Mouse (Mus musculus) stomach, embryonic 15.5 days (tissue): ENCODE results near the gene Zan. TPM values are rescaled to one million over a fixed set of nuclear protein-coding genes. Genes with fewer than 3 reads are reported as not detected.

Experiments
- ATAC-seq: fragments of 200-750 bp; cut with Nextera tagmentation; 2 replicates; pipeline ENCODE4 v1.8.0; 2017; ENCODE audit warnings: low read depth, moderate number of reproducible peaks, moderate TSS enrichment; ENCODE audit not compliant: insufficient read depth, low FRiP score
- H3K27ac ChIP-seq: fragments of 300-500 bp; sonication (generic); 2 replicates; pipeline ENCODE4 v1.5.1; 2015; ENCODE audit warnings: mild to moderate bottlenecking, inconsistent platforms
- H3K27me3 ChIP-seq: fragments of 300-500 bp; sonication (generic); replicated peaks from 2 replicates; pipeline ENCODE4 v1.6.1; 2015; ENCODE audit warnings: inconsistent platforms
- H3K36me3 ChIP-seq: fragments of 300-500 bp; sonication (generic); 2 replicates; pipeline ENCODE4 v1.6.1; 2015; ENCODE audit warnings: inconsistent platforms
- H3K4me1 ChIP-seq: fragments of 300-500 bp; sonication (generic); 2 replicates; pipeline ENCODE4 v1.6.1; 2015; ENCODE audit warnings: inconsistent platforms
- H3K4me2 ChIP-seq: fragments of 300-500 bp; sonication (generic); 2 replicates; pipeline ENCODE4 v1.6.1; 2015; ENCODE audit warnings: mild to moderate bottlenecking, inconsistent platforms
- H3K4me3 ChIP-seq: fragments of 300-500 bp; sonication (generic); replicated peaks from 2 replicates; pipeline ENCODE4 v1.5.1; 2015; ENCODE audit warnings: inconsistent platforms
- H3K9ac ChIP-seq: fragments of 300-500 bp; sonication (generic); 2 replicates; pipeline ENCODE4 v1.6.1; 2015; ENCODE audit warnings: inconsistent platforms
- H3K9me3 ChIP-seq: fragments of 300-500 bp; sonication (generic); 2 replicates; pipeline ENCODE4 v1.6.1; 2016; ENCODE audit warnings: inconsistent platforms
- WGBS: fragments of 180-500 bp; shearing (Covaris S2); methylation state at CpG from one replicate; pipeline ENCODE4 v1.1.7; 2015; 5-methylcytosine and 5-hydroxymethylcytosine counted together
- polyA plus RNA-seq: library from polyadenylated mRNA; unstranded; fragments of >200 nt; fragmentation: Nextera tagmentation; extraction: Ambion mirVana; gene quantifications from 2 replicates; pipeline ENCODE4 v1.2.1, GENCODE M21; 2015

The Zan gene
- polyA plus RNA-seq, result 0.72 and 0.94 TPM in 2 replicates

GRCm38 (mm10) chr5:137476964-137477363, at the start of gene Zan:
TSS of gene Zan (minus strand) at chr5:137477064.
- no peak within 1 kb of the TSS for H3K4me2 ChIP-seq
- no peaks in the 10 kb centered on the region for H3K27me3 ChIP-seq
- WGBS, result 73% methylated on average over 5 of the region's 5 CpGs
- H3K4me3 ChIP-seq, result no peak within 1 kb of the TSS
- ATAC-seq, result no peak
- H3K9ac ChIP-seq, result no peak within 1 kb of the TSS
- H3K27ac ChIP-seq, result no peak within 1 kb of the TSS
- H3K9me3 ChIP-seq, result no peaks in the 10 kb centered on the region
- H3K36me3 ChIP-seq, result no peaks in the 10 kb centered on the region
- no peaks in the 10 kb centered on the region for H3K4me1 ChIP-seq

- H3K27me3 ChIP-seq, result no peaks in the 10 kb centered on the region
- no peak for ATAC-seq
- no peak overlapping the region for H3K9ac ChIP-seq
- H3K4me1 ChIP-seq, result peaks cover 24% of the 10 kb centered on the region
- no peak overlapping the region for H3K4me2 ChIP-seq
- no peaks in the 10 kb centered on the region for H3K9me3 ChIP-seq
- H3K27ac ChIP-seq, result peak overlapping the region; percentile 51
- H3K4me3 ChIP-seq, result no peak overlapping the region
- peaks cover 69% of the 10 kb centered on the region for H3K36me3 ChIP-seq
- 34% methylated on average over 16 of the region's 16 CpGs for WGBS
These were observed 49.5 kb upstream of the Zan start for GRCm38 (mm10) chr5:137526192-137526936.

- Histone ChIP-seq H3K4me3 (no peak overlapping the region), H3K4me1 (peaks cover 22% of the 10 kb centered on the region), H3K36me3 (peaks cover 77% of the 10 kb centered on the region), H3K9me3 (no peaks in the 10 kb centered on the region), H3K4me2 (no peak overlapping the region), H3K9ac (no peak overlapping the region), H3K27ac (no peak overlapping the region), H3K27me3 (no peaks in the 10 kb centered on the region)
- whole genome bisulfite sequencing, result 72% methylated on average over 16 of the region's 16 CpGs
- ATAC-seq, result no peak
These were observed 48.6 kb upstream of the Zan start for GRCm38 (mm10) chr5:137525511-137525910.

- Histone ChIP-seq H3K4me3 (no peak overlapping the region), H3K9ac (no peak overlapping the region), H3K4me1 (peaks cover 13% of the 10 kb centered on the region), H3K27ac (no peak overlapping the region), H3K36me3 (peaks cover 84% of the 10 kb centered on the region), H3K4me2 (no peak overlapping the region), H3K9me3 (no peaks in the 10 kb centered on the region), H3K27me3 (no peaks in the 10 kb centered on the region)
- 83% methylated on average over 13 of the region's 13 CpGs for WGBS
- ATAC-seq, result no peak
These were observed 47.8 kb upstream of the Zan start for GRCm38 (mm10) chr5:137524671-137525070.

- WGBS, result 86% methylated on average over 8 of the region's 8 CpGs
- ATAC-seq, result no peak
- H3K36me3 ChIP-seq, result peaks cover 84% of the 10 kb centered on the region
- H3K4me2 ChIP-seq, result no peak overlapping the region
- H3K4me1 ChIP-seq, result peaks cover 8% of the 10 kb centered on the region
- no peaks in the 10 kb centered on the region for H3K27me3 ChIP-seq
- H3K9me3 ChIP-seq, result no peaks in the 10 kb centered on the region
- H3K4me3 ChIP-seq, result no peak overlapping the region
- no peak overlapping the region for H3K27ac ChIP-seq
- H3K9ac ChIP-seq, result no peak overlapping the region
These were observed 47.3 kb upstream of the Zan start for GRCm38 (mm10) chr5:137524251-137524515.

GRCm38 (mm10) chr5:137523396-137524250, 46.8 kb upstream of the Zan start:
- no peak for ATAC-seq
- WGBS, result 78% methylated on average over 25 of the region's 25 CpGs
- Histone ChIP-seq H3K9ac (no peak overlapping the region), H3K4me1 (peaks cover 8% of the 10 kb centered on the region), H3K4me2 (no peak overlapping the region), H3K36me3 (peaks cover 84% of the 10 kb centered on the region), H3K4me3 (no peak overlapping the region), H3K9me3 (no peaks in the 10 kb centered on the region), H3K27me3 (no peaks in the 10 kb centered on the region), H3K27ac (no peak overlapping the region)

GRCm38 (mm10) chr5:137522711-137523110, 45.8 kb upstream of the Zan start:
- no peak overlapping the region for H3K27ac ChIP-seq
- no peaks in the 10 kb centered on the region for H3K9me3 ChIP-seq
- peaks cover 8% of the 10 kb centered on the region for H3K4me1 ChIP-seq
- 74% methylated on average over 11 of the region's 11 CpGs for WGBS
- H3K9ac ChIP-seq, result no peak overlapping the region
- H3K36me3 ChIP-seq, result peaks cover 77% of the 10 kb centered on the region
- no peak overlapping the region for H3K4me3 ChIP-seq
- ATAC-seq, result no peak
- H3K27me3 ChIP-seq, result no peaks in the 10 kb centered on the region
- H3K4me2 ChIP-seq, result no peak overlapping the region

GRCm38 (mm10) chr5:137521861-137522260, 45.0 kb upstream of the Zan start:
- H3K9me3 ChIP-seq, result no peaks in the 10 kb centered on the region
- H3K27me3 ChIP-seq, result no peaks in the 10 kb centered on the region
- peaks cover 72% of the 10 kb centered on the region for H3K36me3 ChIP-seq
- ATAC-seq, result no peak
- no peak overlapping the region for H3K4me2 ChIP-seq
- H3K9ac ChIP-seq, result no peak overlapping the region
- no peak overlapping the region for H3K27ac ChIP-seq
- H3K4me3 ChIP-seq, result no peak overlapping the region
- H3K4me1 ChIP-seq, result peaks cover 8% of the 10 kb centered on the region
- 76% methylated on average over 9 of the region's 9 CpGs for WGBS

- Histone ChIP-seq H3K4me3 (no peak overlapping the region), H3K27me3 (no peaks in the 10 kb centered on the region), H3K4me2 (no peak overlapping the region), H3K9me3 (no peaks in the 10 kb centered on the region), H3K36me3 (peaks cover 64% of the 10 kb centered on the region), H3K27ac (no peak overlapping the region), H3K4me1 (0 out of 2 replicates have a peak, but pooled peaks cover 4% of the 10 kb centered on the region), H3K9ac (no peak overlapping the region)
- 88% methylated on average over 27 of the region's 27 CpGs for WGBS
- ATAC-seq, result no peak
These were observed 43.1 kb upstream of the Zan start for GRCm38 (mm10) chr5:137519691-137520550.

- no peak for ATAC-seq
- 76% methylated on average over 5 of the region's 5 CpGs for WGBS
- H3K36me3 ChIP-seq, result peaks cover 49% of the 10 kb centered on the region
These were observed 41.6 kb upstream of the Zan start, which contains the start of gene Gigyf1 for GRCm38 (mm10) chr5:137518436-137518835. TSS of gene Gigyf1 (plus strand) at chr5:137518548.

GRCm38 (mm10) chr5:137514811-137515210, 37.9 kb upstream of the Zan start:
- Histone ChIP-seq H3K36me3 (peaks cover 13% of the 10 kb centered on the region), H3K9me3 (no peaks in the 10 kb centered on the region), H3K4me2 (no peak overlapping the region; the same call in 1 of the 2 replicates), H3K27me3 (no peaks in the 10 kb centered on the region), H3K4me3 (no peak overlapping the region), H3K9ac (no peak overlapping the region), H3K4me1 (peaks cover 24% of the 10 kb centered on the region), H3K27ac (no peak overlapping the region)
- WGBS, result 94% methylated on average over 3 of the region's 3 CpGs
- ATAC-seq, result no peak

More at GRCm38 (mm10) chr5:137518436-137518835, 41.6 kb upstream of the Zan start, which contains the start of gene Gigyf1:
- no peaks in the 10 kb centered on the region for H3K9me3 ChIP-seq
- H3K9ac ChIP-seq, result no peak within 1 kb of the TSS
- no peak within 1 kb of the TSS for H3K4me2 ChIP-seq
- no peaks in the 10 kb centered on the region for H3K27me3 ChIP-seq
- no peak within 1 kb of the TSS for H3K27ac ChIP-seq
- 0 out of 2 replicates have a peak, but pooled peaks cover 7% of the 10 kb centered on the region for H3K4me1 ChIP-seq
- no peak within 1 kb of the TSS for H3K4me3 ChIP-seq
